Mouse (Mus musculus) forebrain, postnatal 0 days (tissue): ENCODE measurements at regions not wholly inside any gene's neighbourhood (a gene's known extent, or its start where the extent isn't known, plus 50 kb on each side); places are given as distances from the start of the nearest gene placed in this dataset.
"Not testable (repeated sequence)": the region's sequence is repeated elsewhere in the genome, so short reads cannot be mapped to it uniquely, and the experiment has no call there.

Experiments used
- ATAC-seq: fragments of 200-750 bp; cut with Nextera tagmentation; 2 replicates; pipeline ENCODE4 v1.8.0; 2017; ENCODE audit warnings: mild to moderate bottlenecking, moderate library complexity
- DNase-seq: peaks from one replicate; pipeline ENCODE4 v3.0.0-alpha.2; 2015
- H3K27ac ChIP-seq: fragments of 300-500 bp; sonication (generic); 2 replicates; pipeline ENCODE4 v1.5.1; 2014; ENCODE audit warnings: low read depth, mild to moderate bottlenecking, antibody characterized with exemption, low read length, moderate library complexity, mixed read lengths
- H3K27me3 ChIP-seq: fragments of 300-500 bp; sonication (generic); 2 replicates; pipeline ENCODE4 v1.6.1; 2014; ENCODE audit warnings: mild to moderate bottlenecking, low read length, mixed read lengths; ENCODE audit not compliant: insufficient read depth
- H3K36me3 ChIP-seq: fragments of 300-500 bp; sonication (generic); 2 replicates; pipeline ENCODE4 v1.6.1; 2014; ENCODE audit warnings: mild to moderate bottlenecking, moderate library complexity; ENCODE audit not compliant: insufficient read depth
- H3K4me1 ChIP-seq: fragments of 300-500 bp; sonication (generic); 2 replicates; pipeline ENCODE4 v1.6.1; 2014; ENCODE audit warnings: antibody characterized with exemption; ENCODE audit not compliant: insufficient read depth
- H3K4me2 ChIP-seq: fragments of 300-500 bp; sonication (generic); 2 replicates; pipeline ENCODE4 v1.6.1; 2014; ENCODE audit warnings: low read depth, mild to moderate bottlenecking, moderate library complexity
- H3K4me3 ChIP-seq: fragments of 300-500 bp; sonication (generic); 2 replicates; pipeline ENCODE4 v1.5.1; 2014; ENCODE audit warnings: low read depth, low read length, mixed read lengths
- H3K9ac ChIP-seq: fragments of 300-500 bp; sonication (generic); 2 replicates; pipeline ENCODE4 v1.6.1; 2014; ENCODE audit warnings: mild to moderate bottlenecking
- H3K9me3 ChIP-seq: fragments of 300-500 bp; sonication (generic); 2 replicates; pipeline ENCODE4 v1.6.1; 2016; ENCODE audit warnings: low read length
- CTCF ChIP-seq: sonication (generic); IDR thresholded peaks from 2 replicates; pipeline ENCODE4 v1.5.1; 2016; ENCODE audit warnings: antibody characterized with exemption, control low read depth, low read depth
- WGBS: fragments of 180-500 bp; shearing (Covaris S2); extraction: QIAGEN DNeasy Blood & Tissue Kit; methylation state at CpG from one replicate; pipeline ENCODE4 v1.1.7; 2014; 5-methylcytosine and 5-hydroxymethylcytosine counted together

DNA sequence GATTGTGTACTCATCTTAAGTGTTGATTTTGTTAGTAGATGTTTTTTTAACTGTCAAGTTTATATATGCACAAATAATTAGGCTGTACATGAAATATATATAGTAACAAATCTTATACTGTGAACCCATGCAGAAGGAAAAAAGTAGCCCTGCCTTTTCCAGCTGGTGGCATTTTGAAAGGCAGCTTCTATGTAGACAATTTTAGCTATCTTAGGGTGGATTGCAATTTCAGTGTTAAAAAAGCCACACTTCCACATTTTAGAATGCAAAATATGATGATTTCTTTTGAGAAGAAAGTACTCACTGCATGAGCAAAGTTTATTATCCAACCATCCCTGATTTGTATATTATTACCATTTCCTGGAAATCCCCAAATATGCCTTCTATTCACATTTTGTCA lies 1256.1 kb upstream of the Gm12353 start:
- Histone ChIP-seq H3K4me1 (no peaks in the 10 kb centered on the region), H3K9me3 (no peaks in the 10 kb centered on the region), H3K27me3 (no peaks in the 10 kb centered on the region), H3K4me3 (no peak overlapping the region), H3K4me2 (no peak overlapping the region), H3K9ac (no peak overlapping the region), H3K27ac (no peak overlapping the region), H3K36me3 (no peaks in the 10 kb centered on the region)
- TF ChIP-seq CTCF: no peak
- ATAC-seq: no peak
- DNase-seq: no peak

DNA sequence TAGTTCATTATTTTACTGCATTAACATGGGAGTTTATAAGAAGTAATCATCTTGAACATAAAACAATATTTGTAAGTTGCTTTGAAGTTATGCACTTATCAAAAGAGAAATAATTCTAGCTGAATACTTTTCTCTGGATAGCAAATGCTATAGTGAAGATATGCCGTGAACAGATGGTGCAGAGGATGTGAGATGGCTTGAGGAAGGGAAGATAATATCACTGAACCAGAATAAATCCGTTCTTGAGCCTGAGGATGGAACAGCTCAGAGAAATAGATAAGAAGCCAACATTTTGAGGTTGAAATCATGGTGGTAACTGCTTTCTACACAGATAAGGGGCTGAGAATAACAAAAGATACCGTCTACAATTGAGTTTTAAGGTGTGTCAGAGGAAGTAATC lies 1239.7 kb upstream of the Gm12353 start:
- no peak overlapping the region for H3K4me3 ChIP-seq
- ATAC-seq: no peak
- TF ChIP-seq CTCF: no peak
- no peaks in the 10 kb centered on the region for H3K27me3 ChIP-seq
- H3K27ac ChIP-seq: no peak overlapping the region
- H3K9ac ChIP-seq: no peak overlapping the region
- no peak overlapping the region for H3K4me2 ChIP-seq
- no peaks in the 10 kb centered on the region for H3K4me1 ChIP-seq
- H3K36me3 ChIP-seq: no peaks in the 10 kb centered on the region
- 69% methylated on average over 3 of the region's 3 CpGs for WGBS
- DNase-seq: no peak
- H3K9me3 ChIP-seq: no peaks in the 10 kb centered on the region

DNA sequence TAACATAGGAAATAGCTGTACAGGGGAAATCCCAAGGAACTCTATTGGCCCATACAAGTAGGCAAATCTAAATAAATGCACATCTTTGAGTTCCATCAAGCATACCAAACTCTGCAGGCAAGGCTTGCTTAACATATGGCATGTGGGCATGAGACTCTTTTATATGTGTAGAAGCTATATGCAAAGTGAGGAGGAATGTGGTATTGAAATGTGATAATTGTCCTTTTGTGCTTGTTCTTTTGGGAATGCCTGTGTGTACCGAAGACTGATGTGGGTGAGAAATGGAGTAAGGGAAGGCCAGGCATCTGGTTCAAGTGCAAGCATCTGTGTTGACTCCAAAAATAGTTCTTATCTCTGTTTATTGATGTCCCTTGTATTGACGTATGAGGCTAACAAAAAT lies 1239.3 kb upstream of the Gm12353 start:
- ATAC-seq (no peak), DNase-seq (peak; percentile 2)
- H3K27ac ChIP-seq: no peak overlapping the region
- 81% methylated on average over 2 of the region's 2 CpGs for WGBS
- H3K36me3 ChIP-seq: no peaks in the 10 kb centered on the region
- H3K4me2 ChIP-seq: no peak overlapping the region
- no peaks in the 10 kb centered on the region for H3K4me1 ChIP-seq
- no peaks in the 10 kb centered on the region for H3K9me3 ChIP-seq
- no peaks in the 10 kb centered on the region for H3K27me3 ChIP-seq
- TF ChIP-seq CTCF: no peak
- no peak overlapping the region for H3K4me3 ChIP-seq
- no peak overlapping the region for H3K9ac ChIP-seq

DNA sequence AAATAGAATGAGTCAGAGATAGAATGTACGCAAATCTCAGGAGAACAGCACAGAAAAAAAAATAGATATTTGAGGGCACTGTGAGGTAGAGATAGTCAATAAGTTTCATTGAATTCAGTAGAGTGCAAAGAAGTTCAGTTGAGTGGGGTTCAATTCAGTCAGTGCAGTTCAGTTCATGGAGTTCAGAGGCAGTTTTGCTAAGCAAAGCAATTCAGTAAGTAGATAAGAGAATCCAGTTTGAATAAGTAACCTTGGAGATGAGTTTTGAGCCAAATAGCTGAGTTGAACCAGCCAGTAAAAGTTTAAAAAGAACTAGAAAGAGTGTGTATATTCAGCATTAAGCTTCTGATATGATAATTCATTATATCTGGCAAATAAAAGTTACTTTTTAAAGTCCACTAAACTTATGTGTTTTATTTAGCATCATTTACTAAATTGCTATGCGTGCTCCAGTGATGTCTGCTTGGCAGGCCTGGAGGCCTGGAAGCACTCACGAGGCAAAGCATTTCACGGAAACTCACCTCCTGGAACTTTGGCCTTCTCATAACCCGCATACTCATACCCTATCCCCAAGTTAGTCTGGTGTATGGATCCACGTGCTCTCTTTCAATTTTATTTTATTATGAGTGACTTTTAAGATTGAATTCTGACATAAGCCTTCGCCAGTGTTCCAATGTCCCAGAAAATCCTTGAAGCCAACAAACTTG lies 1210.3 kb upstream of the Gm12353 start:
- no peak for ATAC-seq
- H3K4me3 ChIP-seq: no peak overlapping the region
- no peaks in the 10 kb centered on the region for H3K36me3 ChIP-seq

DNA sequence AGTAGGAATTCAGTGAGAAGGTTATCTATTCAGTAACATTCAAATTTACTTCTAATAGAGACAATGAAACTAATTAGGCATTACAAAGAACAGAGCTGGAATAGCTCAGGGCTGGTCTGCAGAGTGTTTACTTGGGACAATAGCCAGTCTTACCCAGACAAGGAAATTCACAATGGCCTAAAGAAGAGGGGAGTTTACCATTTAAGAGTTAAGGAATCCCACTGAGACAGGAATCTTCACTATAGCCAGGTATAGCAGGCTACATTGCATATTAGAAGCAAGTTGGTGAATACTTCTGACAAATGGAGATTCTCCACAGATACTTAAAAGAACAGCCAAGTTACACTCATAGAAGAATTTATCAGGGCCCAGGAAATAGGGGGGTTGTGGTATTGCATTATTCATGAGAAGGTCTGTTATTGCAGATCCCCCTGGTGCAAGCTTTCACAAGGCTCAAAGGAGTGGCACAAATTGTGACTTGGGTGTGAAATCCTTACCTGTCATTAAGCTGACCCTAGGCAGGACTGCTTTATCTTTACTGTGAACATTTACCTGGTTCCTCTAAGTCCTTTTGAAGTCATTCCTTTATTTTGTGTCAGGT lies 1209.6 kb upstream of the Gm12353 start:
- H3K27me3 ChIP-seq, H3K4me3 ChIP-seq, H3K4me2 ChIP-seq, H3K27ac ChIP-seq, DNase-seq, H3K9me3 ChIP-seq, H3K9ac ChIP-seq, H3K36me3 ChIP-seq, H3K4me1 ChIP-seq, ATAC-seq: not testable (repeated sequence)

More for the DNA sequence above, 1210.3 kb upstream of the Gm12353 start:
- Histone ChIP-seq H3K9me3 (no peaks in the 10 kb centered on the region), H3K27ac (no peak overlapping the region), H3K27me3 (no peaks in the 10 kb centered on the region), H3K4me2 (no peak overlapping the region), H3K9ac (no peak overlapping the region), H3K4me1 (no peaks in the 10 kb centered on the region)
- TF ChIP-seq CTCF: no peak
- WGBS: 34% methylated on average over 7 of the region's 7 CpGs
- DNase-seq: no peak

DNA sequence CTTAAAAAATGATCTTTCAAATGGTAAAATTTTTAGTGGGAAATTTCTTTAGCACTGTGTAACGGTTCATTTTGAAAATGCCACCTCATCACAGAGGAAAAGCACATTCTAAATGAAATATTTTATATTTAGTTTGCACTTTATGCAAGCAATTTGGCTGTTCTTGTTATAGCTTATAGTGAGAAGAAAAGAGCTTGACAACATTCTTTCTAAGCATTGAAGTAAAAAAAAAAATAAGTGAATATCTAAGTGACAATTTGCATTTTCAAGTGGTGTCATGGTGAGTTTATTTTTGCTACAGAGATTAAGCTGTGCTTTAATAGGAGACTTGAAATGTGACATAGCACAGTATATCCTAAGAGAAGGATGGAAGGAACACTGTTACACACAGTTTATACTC lies 1194.9 kb upstream of the Gm12353 start:
- Histone ChIP-seq H3K4me1 (no peaks in the 10 kb centered on the region), H3K27ac (no peak overlapping the region), H3K4me3 (no peak overlapping the region), H3K27me3 (no peaks in the 10 kb centered on the region), H3K9ac (no peak overlapping the region), H3K36me3 (no peaks in the 10 kb centered on the region), H3K9me3 (no peaks in the 10 kb centered on the region), H3K4me2 (no peak overlapping the region)
- peak; percentile 20; the same call in 1 of the 2 replicates for ATAC-seq
- 54% methylated on average over 1 of the region's 1 CpGs for WGBS
- TF ChIP-seq CTCF: no peak
- DNase-seq: peak; percentile 0

DNA sequence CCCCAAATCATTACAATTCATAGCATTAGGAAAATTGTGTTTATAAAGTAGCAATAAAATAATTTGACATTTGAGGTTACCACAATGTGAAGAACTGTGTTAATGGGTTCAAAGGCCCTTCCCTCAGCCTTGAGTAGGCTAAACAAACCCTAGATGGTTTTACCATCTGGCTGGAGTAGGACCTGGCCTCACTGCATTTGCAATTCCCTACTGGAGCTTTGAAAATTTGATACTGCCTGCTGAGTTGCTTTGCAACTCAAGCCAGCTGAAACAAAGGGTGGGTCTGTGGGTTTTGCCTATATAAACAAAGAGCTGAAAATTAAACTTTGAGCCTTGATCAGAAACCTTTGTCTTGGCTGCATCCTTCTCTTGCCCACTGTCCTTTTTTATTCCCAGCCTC lies 1163.9 kb upstream of the Gm12353 start:
- no peak for DNase-seq
- Histone ChIP-seq H3K27ac (no peak overlapping the region), H3K4me2 (no peak overlapping the region)

More for the DNA sequence above, 1163.9 kb upstream of the Gm12353 start:
- no peak for TF ChIP-seq CTCF
- no peak for ATAC-seq
- no peaks in the 10 kb centered on the region for H3K27me3 ChIP-seq
- no peaks in the 10 kb centered on the region for H3K36me3 ChIP-seq
- no peaks in the 10 kb centered on the region for H3K9me3 ChIP-seq
- H3K9ac ChIP-seq: no peak overlapping the region
- no peak overlapping the region for H3K4me3 ChIP-seq
- H3K4me1 ChIP-seq: no peaks in the 10 kb centered on the region
